Mouse (Mus musculus) heart, embryonic 13.5 days (tissue): ENCODE data around the gene Mbnl2. TPM values are rescaled to one million over a fixed set of nuclear protein-coding genes. Genes with fewer than 3 reads are reported as not detected.
A peak's percentile ranks its signal among the peaks of the same experiment; 100 is the strongest.

Experiments
- ATAC-seq: fragments of 200-750 bp; cut with Nextera tagmentation; 2 replicates; pipeline ENCODE4 v1.8.0; 2017; ENCODE audit warnings: moderate TSS enrichment; ENCODE audit not compliant: insufficient number of reproducible peaks, low FRiP score, low TSS enrichment; ENCODE audit errors: extremely low read depth
- H3K27ac ChIP-seq: fragments of 300-500 bp; sonication (generic); replicated peaks from 2 replicates; pipeline ENCODE4 v1.5.1; 2015; ENCODE audit warnings: moderate library complexity, mild to moderate bottlenecking, inconsistent platforms
- H3K27me3 ChIP-seq: fragments of 300-500 bp; sonication (generic); replicated peaks from 2 replicates; pipeline ENCODE4 v1.6.1; 2015; ENCODE audit warnings: mild to moderate bottlenecking, inconsistent platforms
- H3K36me3 ChIP-seq: fragments of 300-500 bp; sonication (generic); 2 replicates; pipeline ENCODE4 v1.6.1; 2015; ENCODE audit warnings: mild to moderate bottlenecking, inconsistent platforms
- H3K4me1 ChIP-seq: fragments of 300-500 bp; sonication (generic); 2 replicates; pipeline ENCODE4 v1.6.1; 2015; ENCODE audit warnings: inconsistent platforms
- H3K4me2 ChIP-seq: fragments of 300-500 bp; sonication (generic); 2 replicates; pipeline ENCODE4 v1.6.1; 2015; ENCODE audit warnings: inconsistent platforms, mild to moderate bottlenecking, moderate library complexity
- H3K4me3 ChIP-seq: fragments of 300-500 bp; sonication (generic); 2 replicates; pipeline ENCODE4 v1.5.1; 2015; ENCODE audit warnings: moderate library complexity, mild to moderate bottlenecking, inconsistent platforms
- H3K9ac ChIP-seq: fragments of 300-500 bp; sonication (generic); 2 replicates; pipeline ENCODE4 v1.6.1; 2015; ENCODE audit warnings: inconsistent platforms, mild to moderate bottlenecking, moderate library complexity
- H3K9me3 ChIP-seq: fragments of 300-500 bp; sonication (generic); 2 replicates; pipeline ENCODE4 v1.6.1; 2016; ENCODE audit warnings: inconsistent platforms
- WGBS: fragments of 180-500 bp; shearing (Covaris S2); methylation state at CpG from one replicate; pipeline ENCODE4 v1.1.7; 2015; ENCODE audit warnings: mixed read lengths; 5-methylcytosine and 5-hydroxymethylcytosine counted together
- polyA plus RNA-seq: library from polyadenylated mRNA; unstranded; fragments of >200 nt; fragmentation: Nextera tagmentation; extraction: Ambion mirVana; gene quantifications from 2 replicates; pipeline ENCODE4 v1.2.1, GENCODE M21; 2015

The Mbnl2 gene
- polyA plus RNA-seq, 1 experiment from 2014 or later = 88.9 TPM

DNA sequence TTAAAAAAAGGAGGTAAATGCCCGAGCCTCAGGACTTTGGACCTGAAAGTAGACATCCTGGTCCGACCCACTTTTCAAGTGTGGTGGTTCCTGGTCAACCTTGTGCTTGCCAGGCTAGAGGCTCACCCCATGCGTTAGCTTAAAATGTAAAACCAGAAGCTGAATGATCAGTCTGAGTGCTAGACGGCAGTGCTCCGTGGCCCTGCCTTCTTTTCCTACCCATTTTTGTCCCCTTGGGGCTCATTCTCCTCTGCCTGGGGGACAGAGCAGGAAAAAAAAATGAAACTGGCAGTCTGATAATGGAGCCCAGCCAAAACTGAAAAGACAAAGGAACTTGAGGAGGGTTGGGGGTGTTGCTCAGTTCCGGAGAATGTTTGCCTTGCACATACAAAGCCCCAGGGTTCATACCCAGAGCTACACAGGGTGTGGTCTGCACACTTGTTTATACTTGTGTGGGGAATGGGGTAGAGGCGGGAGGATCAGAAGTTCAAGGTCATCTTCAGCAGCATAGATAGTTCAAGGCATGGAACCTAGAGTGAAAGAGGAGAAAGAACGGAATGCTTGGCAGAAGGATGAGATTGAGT is 87.0 kb downstream of the Mbnl2 start:
- Histone ChIP-seq H3K36me3 (peaks cover 26% of the 10 kb centered on the region), H3K4me3 (no peak overlapping the region), H3K27ac (peak overlapping the region; percentile 69), H3K27me3 (no peaks in the 10 kb centered on the region), H3K9me3 (no peaks in the 10 kb centered on the region), H3K4me2 (no peak overlapping the region), H3K9ac (no peak overlapping the region), H3K4me1 (peaks cover 43% of the 10 kb centered on the region)
- WGBS = 62% methylated on average over 8 of the region's 8 CpGs
- ATAC-seq = no peak

DNA sequence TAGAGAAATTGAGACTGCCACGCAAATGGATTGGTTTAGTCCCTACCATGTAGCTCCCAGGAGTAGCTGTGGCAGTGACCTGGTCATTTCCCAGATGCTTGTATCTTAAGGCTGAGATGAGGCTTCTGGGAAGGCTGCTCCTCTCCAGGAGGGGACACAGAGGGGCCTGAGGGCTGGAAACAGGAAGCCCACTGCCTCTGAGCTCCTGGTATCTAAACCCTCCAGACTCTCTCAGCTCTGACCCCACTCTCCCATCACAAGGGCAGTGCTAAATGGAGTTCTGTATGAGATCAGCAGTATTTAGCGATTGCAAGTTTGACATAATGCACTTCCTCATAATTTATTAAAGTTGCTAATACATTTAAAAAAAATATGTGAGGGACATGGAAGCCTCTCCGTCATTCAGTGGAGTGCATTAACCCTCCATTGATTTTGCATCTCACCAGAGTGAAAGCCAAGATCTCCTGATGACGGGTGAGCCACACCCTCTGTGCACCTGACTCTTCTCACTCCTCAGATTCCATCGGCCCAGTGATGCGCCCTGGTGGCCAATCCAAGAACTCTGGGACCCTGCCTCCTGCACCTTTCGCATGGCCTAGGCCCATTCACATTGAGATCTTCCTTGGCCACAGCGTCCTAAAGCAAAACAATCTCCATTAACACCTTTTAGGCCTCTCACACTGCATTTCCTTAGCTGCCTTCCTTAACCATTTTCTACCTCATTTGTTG is 87.8 kb downstream of the Mbnl2 start:
- WGBS = 63% methylated on average over 8 of the region's 8 CpGs
- H3K36me3 ChIP-seq = peaks cover 24% of the 10 kb centered on the region
- H3K27me3 ChIP-seq = no peaks in the 10 kb centered on the region
- ATAC-seq = no peak
- no peaks in the 10 kb centered on the region for H3K9me3 ChIP-seq
- peaks cover 51% of the 10 kb centered on the region for H3K4me1 ChIP-seq
- H3K9ac ChIP-seq = no peak overlapping the region
- peak overlapping the region; percentile 69 for H3K27ac ChIP-seq
- H3K4me2 ChIP-seq = no peak overlapping the region
- H3K4me3 ChIP-seq = no peak overlapping the region

DNA sequence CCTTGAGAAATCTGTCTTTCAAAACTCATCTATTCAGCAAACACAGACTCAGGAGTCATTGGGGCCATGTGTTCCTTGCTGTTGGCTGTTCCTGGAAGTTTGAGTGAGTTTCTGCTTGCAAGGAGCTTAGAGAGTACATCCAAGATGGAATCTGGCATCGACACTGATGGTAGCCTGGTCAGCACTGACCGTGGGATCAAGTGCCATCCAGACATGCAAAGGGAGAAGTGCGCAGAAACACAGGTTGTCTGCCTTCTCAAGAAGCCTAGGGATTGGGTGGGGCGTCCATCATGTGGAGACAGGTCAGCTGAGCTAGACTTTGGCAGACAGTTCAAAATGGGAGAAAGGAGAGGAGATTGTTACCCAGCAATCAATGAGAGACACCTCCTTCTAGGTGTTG is 89.6 kb downstream of the Mbnl2 start:
- H3K4me3 ChIP-seq = no peak overlapping the region
- H3K4me2 ChIP-seq = no peak overlapping the region
- 85% methylated on average over 4 of the region's 4 CpGs for WGBS
- H3K9ac ChIP-seq = no peak overlapping the region
- no peak for ATAC-seq
- H3K4me1 ChIP-seq = peaks cover 67% of the 10 kb centered on the region
- no peak overlapping the region for H3K27ac ChIP-seq
- peaks cover 13% of the 10 kb centered on the region for H3K36me3 ChIP-seq
- no peaks in the 10 kb centered on the region for H3K27me3 ChIP-seq
- no peaks in the 10 kb centered on the region for H3K9me3 ChIP-seq

DNA sequence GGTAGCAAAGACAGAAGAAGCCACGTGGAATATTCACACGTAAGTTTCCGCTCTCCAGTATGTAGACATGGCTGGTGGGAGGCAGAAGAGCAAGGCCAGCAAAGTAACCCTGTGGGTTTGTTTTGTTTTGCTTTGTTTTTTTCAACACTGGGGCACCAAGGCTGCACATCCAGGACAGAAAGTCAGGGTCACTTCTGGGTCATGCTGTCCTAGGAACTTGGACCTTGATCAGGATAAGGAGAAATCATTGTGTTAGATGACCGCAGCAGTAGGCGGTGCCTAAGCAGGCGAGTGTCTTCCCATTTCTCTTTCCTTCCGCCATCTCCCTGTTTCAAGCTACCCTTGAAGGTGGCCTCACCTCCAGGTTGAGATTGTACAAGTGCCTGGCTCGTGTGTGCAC is 91.5 kb downstream of the Mbnl2 start:
- peaks cover 77% of the 10 kb centered on the region for H3K4me1 ChIP-seq
- no peak overlapping the region for H3K4me3 ChIP-seq
- H3K9ac ChIP-seq = no peak overlapping the region
- H3K27ac ChIP-seq = no peak overlapping the region
- H3K4me2 ChIP-seq = no peak overlapping the region
- H3K36me3 ChIP-seq = peaks cover 9% of the 10 kb centered on the region; the same call in 1 of the 2 replicates
- no peaks in the 10 kb centered on the region for H3K9me3 ChIP-seq
- WGBS = 82% methylated on average over 8 of the region's 8 CpGs
- H3K27me3 ChIP-seq = no peaks in the 10 kb centered on the region
- no peak for ATAC-seq

DNA sequence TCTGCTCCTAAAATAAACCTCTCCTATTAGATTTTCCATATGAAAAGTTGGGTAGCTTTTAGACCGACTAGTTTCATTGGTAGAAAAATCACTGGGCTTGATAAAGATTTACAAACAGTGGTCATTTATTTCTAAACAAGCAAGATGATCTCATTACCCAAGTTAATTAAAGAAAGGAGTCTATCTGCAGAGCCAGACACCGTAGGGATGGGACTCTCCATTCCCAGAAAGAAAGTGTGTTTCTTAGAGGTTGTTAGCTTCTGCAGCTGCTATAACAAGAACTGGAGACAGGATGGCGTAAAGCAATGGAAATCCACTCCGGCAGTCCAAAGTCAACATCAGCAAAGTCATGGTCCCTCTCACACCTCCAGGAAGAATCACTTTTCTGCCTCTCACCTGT is 92.1 kb downstream of the Mbnl2 start:
- peaks cover 9% of the 10 kb centered on the region; the same call in 1 of the 2 replicates for H3K36me3 ChIP-seq
- ATAC-seq = no peak
- no peak overlapping the region for H3K4me3 ChIP-seq
- H3K4me2 ChIP-seq = no peak overlapping the region
- H3K9ac ChIP-seq = no peak overlapping the region
- H3K4me1 ChIP-seq = peaks cover 79% of the 10 kb centered on the region
- H3K27ac ChIP-seq = no peak overlapping the region
- no peaks in the 10 kb centered on the region for H3K9me3 ChIP-seq
- H3K27me3 ChIP-seq = no peaks in the 10 kb centered on the region
- 87% methylated on average over 4 of the region's 4 CpGs for WGBS

DNA sequence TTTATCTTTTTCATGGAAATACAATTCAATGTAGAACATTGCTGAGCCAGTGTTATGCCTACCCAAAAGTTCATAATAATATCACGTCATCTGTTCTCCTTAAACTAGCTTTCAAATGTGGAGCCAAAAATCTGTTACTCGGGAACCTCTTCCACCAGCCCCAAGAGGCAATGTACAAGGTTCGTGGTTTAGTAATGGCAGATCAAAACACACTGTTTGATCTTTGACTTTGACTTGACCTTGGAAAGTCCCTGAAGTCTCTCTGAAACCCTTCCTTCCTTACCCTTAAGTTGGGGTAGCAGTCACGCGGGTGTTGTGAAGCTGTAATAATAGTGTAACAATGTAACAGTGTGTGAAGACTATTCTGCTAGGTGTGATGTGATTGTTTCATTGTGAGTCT is 93.0 kb downstream of the Mbnl2 start:
- WGBS = 66% methylated on average over 5 of the region's 5 CpGs
- no peaks in the 10 kb centered on the region for H3K9me3 ChIP-seq
- H3K27me3 ChIP-seq = no peaks in the 10 kb centered on the region
- H3K27ac ChIP-seq = peak overlapping the region; percentile 84
- peak overlapping the region; percentile 58; the same call in 1 of the 2 replicates for H3K9ac ChIP-seq
- H3K4me2 ChIP-seq = peak overlapping the region; percentile 16; the same call in 1 of the 2 replicates
- peaks cover 9% of the 10 kb centered on the region; the same call in 1 of the 2 replicates for H3K36me3 ChIP-seq
- ATAC-seq = no peak
- peaks cover 79% of the 10 kb centered on the region for H3K4me1 ChIP-seq
- H3K4me3 ChIP-seq = no peak overlapping the region

DNA sequence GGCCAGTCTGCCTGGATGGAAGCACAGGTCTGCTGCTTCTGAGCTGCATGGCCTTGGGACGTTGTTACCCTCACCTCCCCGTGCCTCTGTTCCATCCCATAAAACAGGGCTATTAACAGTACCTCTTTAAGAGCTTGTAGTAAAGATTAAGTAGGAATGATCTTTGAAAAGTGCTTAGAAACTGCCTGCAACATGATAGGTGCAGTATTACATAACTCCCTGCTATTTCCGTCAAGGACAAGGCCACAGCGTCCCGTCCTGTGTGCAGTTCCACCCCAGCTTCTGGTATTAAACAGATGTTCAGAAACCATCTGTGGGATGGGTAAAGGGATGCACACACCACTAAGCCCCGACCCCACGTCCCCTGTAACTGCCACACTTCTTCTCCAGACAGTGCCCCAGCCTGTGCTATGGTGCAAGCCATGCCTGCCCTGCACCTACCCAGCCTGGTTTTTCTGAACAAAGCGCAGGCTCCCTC is 93.5 kb downstream of the Mbnl2 start:
- Histone ChIP-seq H3K4me3 (no peak overlapping the region), H3K27me3 (no peaks in the 10 kb centered on the region), H3K9ac (peak overlapping the region; percentile 58; the same call in 1 of the 2 replicates), H3K9me3 (no peaks in the 10 kb centered on the region), H3K36me3 (0 out of 2 replicates have a peak, but pooled peaks cover 7% of the 10 kb centered on the region), H3K4me1 (peaks cover 81% of the 10 kb centered on the region), H3K4me2 (peak overlapping the region; percentile 16; the same call in 1 of the 2 replicates), H3K27ac (peak overlapping the region; percentile 84)
- 44% methylated on average over 8 of the region's 8 CpGs for WGBS
- no peak for ATAC-seq

DNA sequence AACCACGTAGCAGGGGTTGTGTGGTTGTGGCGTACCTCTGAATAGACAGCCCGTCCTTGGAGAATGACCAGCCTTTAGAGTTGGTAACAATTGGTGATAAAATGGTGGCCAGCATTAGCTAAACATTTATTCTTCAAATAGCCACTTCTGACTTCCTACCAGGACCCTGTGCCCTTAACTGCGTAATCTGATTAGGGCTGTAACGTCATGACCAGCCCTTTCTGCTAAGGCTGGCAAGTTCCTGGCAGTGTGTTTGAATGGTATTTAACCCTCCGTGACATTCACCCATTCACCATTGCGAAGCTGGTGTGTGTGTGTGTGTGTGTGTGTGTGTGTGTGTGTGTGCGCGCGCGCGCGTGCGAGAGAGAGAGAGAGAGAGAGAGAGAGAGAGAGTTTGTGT is 94.6 kb downstream of the Mbnl2 start:
- no peak overlapping the region for H3K4me3 ChIP-seq
- no peak overlapping the region for H3K4me2 ChIP-seq
- H3K36me3 ChIP-seq = 0 out of 2 replicates have a peak, but pooled peaks cover 7% of the 10 kb centered on the region
- H3K9me3 ChIP-seq = no peaks in the 10 kb centered on the region
- no peak overlapping the region for H3K27ac ChIP-seq
- ATAC-seq = no peak
- no peaks in the 10 kb centered on the region for H3K27me3 ChIP-seq
- no peak overlapping the region for H3K9ac ChIP-seq
- peaks cover 84% of the 10 kb centered on the region for H3K4me1 ChIP-seq
- WGBS = 80% methylated on average over 14 of the region's 14 CpGs

DNA sequence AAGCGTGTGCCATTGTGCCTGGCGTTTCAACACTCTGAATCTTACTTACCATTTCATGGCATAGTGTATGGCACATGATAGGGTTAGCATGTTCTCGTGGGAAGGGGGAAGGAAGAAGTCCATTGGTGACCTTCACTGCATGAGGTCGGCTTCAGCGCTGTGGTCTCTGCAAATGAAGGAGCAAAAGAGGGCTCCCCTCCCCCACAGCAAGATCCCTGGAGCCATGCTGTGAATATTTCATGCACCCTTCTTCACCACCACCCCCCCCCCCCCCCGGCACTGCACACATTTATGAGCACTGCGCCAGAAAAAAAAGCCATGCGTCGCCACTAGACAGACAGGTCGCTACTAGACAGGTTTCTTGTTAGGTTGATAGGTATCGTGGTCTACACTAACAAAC is 95.2 kb downstream of the Mbnl2 start:
- H3K27me3 ChIP-seq = no peaks in the 10 kb centered on the region
- no peak for ATAC-seq
- H3K9ac ChIP-seq = no peak overlapping the region
- H3K4me1 ChIP-seq = peaks cover 87% of the 10 kb centered on the region
- no peak overlapping the region for H3K4me3 ChIP-seq
- H3K27ac ChIP-seq = no peak overlapping the region
- H3K9me3 ChIP-seq = no peaks in the 10 kb centered on the region
- no peak overlapping the region for H3K4me2 ChIP-seq
- WGBS = 77% methylated on average over 11 of the region's 11 CpGs
- H3K36me3 ChIP-seq = 0 out of 2 replicates have a peak, but pooled peaks cover 7% of the 10 kb centered on the region

DNA sequence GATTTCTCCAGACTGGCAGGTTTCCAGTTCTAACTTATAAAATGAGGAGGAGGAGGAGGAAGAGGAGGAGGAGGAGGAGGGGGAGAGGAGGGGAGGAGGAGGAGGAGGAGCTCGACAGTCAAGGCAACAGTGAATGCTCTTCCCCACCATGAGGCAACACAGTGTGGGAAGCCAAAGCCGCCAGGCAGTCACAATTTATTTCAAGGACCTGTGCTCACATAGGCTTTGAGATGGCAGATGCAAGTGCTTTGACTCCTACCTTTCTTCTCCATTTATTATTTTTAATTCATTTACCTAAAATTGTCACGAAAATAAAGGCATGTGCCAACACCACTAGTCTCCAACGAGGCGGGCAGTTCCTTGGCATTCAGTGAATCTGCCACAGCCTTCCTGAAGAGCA is 95.7 kb downstream of the Mbnl2 start:
- H3K4me1 ChIP-seq = peaks cover 89% of the 10 kb centered on the region
- no peaks in the 10 kb centered on the region for H3K27me3 ChIP-seq
- ATAC-seq = no peak
- H3K4me2 ChIP-seq = no peak overlapping the region
- 71% methylated on average over 5 of the region's 5 CpGs for WGBS
- no peaks in the 10 kb centered on the region for H3K9me3 ChIP-seq
- H3K4me3 ChIP-seq = no peak overlapping the region
- 0 out of 2 replicates have a peak overlapping the region, but pooled peaks have one; percentile 47 for H3K9ac ChIP-seq
- H3K36me3 ChIP-seq = 0 out of 2 replicates have a peak, but pooled peaks cover 7% of the 10 kb centered on the region
- no peak overlapping the region for H3K27ac ChIP-seq

DNA sequence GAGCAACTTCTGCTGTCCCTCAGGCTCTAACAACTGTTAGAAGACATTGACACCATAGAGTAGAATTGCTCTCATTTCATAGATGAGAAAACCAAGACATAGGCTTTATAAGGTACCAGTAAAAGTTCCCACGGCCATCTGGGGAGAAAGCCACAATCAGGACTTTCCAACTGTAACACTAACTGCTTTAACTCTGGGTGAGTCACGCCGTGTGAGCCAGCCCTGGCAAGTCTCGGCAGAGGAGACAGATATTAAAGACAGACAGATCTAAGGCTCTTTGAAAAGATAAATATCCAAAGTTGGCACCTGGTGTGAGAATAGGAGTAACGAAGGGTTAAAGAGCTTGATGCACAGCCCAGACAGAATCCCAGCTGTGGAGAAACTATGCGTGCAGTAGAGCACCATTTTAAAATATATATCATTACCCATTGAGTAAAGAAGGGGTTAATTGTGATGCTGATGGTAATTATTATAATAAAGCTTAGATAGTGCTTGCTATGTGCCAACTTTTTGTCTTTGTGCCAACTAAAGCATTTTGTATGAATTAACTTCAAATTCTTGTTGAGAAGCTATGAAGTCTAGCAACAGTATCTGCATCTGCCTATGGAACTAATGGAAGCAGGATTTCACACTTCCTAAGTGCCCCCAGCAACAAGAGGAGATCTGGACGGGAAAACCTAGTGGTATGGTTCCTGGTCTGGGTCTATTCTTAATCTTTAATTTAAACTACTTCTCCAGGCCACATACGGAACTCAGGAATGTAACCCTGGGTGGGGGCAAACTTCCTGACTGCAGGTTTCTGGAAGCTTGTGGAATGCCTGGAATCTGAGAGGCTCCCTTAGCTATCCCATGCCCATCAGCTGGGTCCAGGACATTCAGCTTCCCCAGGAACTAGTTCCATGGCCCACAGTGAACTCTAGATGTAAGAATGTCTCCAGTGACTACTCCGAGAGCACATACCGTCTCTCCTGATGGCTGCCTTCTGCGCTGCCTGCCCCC is 97.9 kb downstream of the Mbnl2 start:
- Histone ChIP-seq H3K27me3 (no peaks in the 10 kb centered on the region), H3K27ac (peak overlapping the region; percentile 70), H3K9me3 (no peaks in the 10 kb centered on the region), H3K4me3 (no peak overlapping the region), H3K9ac (0 out of 2 replicates have a peak overlapping the region, but pooled peaks have one; percentile 45), H3K36me3 (no peaks in the 10 kb centered on the region), H3K4me1 (peaks cover 90% of the 10 kb centered on the region), H3K4me2 (peak overlapping the region; percentile 22)
- no peak for ATAC-seq
- WGBS = 25% methylated on average over 11 of the region's 11 CpGs
